Mouse (Mus musculus) adrenal gland, adult 8-10 months (tissue): Measurements from ENCODE around the gene Itih2. TPM values are rescaled to one million over a fixed set of nuclear protein-coding genes. Genes with fewer than 3 reads are reported as not detected.

ENCODE experiments used
- DNase-seq: peaks from one replicate; pipeline ENCODE4 v3.0.0; 2022
- total RNA-seq, 4 experiments: library from RNA; stranded (reverse); gene quantifications; 2 replicates each; pipeline ENCODE4 v1.2.4; 2022

The Itih2 gene
- total RNA-seq = 10 to 100 TPM in 2 of 4 experiments, 1 to 10 TPM in 2; 9.3 to 11.1 (median 10.1) TPM

GRCm38 (mm10) chr2:10131296-10131695 lies at the start of gene Itih2:
Gene Itih2, minus strand, starts transcription at chr2:10131396.
- DNase-seq = no peak

DNA sequence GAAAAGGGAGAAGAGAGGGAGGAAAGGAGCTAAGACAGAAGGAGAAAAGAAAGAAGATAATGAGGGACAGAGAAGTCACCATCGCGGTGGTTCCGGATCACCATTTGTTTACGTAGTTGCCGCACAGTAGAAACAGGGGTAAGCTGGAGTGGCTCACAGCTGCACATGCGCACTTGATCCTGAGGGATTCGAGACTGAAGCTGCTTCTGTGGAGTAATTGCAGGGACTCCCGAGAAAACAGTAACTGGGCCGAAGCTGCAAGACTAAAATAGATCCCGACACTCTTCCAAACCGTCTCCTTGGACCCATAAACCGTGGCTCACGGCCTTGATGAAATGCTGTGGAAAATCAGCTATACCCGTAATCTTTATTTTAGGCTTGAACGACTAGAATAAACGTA lies 38.8 kb upstream of the Itih2 start:
- DNase-seq = no peak

- no peak for DNase-seq
Measured at GRCm38 (mm10) chr2:10168016-10168415, 36.8 kb upstream of the Itih2 start.

DNA sequence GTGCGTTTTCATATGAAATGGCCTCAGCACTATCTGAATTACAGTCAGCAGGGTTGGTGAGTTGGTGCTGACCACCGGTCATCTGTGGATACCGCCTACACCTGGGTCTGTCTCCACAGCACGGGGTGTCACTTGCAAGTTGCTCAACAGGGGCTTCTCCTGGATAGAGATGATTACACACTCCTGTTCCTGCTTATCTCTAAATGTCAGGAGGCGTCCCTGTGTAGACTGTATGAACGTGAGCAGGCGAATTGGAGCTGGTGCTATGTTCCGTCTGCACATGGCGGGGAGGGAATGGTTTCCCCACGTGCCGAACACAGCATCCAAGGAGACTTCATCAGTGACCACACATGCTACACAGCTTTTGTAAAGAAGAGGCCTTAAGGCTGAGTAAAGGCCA lies 36.1 kb upstream of the Itih2 start:
- DNase-seq = no peak

DNA sequence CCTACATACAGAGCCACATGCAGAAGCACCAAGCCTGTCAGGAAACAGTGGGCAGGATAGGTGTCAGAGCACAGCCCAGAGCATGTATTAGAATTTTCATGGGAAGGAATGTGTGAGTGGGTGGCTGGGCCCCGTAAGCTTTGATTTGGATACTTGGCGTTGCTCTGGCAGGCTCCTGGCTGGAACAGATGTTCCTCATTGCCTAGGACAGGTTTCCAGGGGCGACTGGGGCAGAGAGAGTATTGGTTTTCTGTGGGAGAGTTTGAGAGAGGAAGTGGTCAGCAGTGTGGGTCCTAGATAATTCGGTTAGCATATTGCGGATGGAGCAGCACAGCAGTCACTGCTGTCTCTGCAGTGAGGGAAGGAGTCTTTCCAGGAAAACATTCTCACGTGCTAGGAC lies 35.4 kb upstream of the Itih2 start:
- DNase-seq = no peak

GRCm38 (mm10) chr2:10162011-10162410 lies 30.8 kb upstream of the Itih2 start:
- DNase-seq = no peak

GRCm38 (mm10) chr2:10157184-10157583 lies 26.0 kb upstream of the Itih2 start:
- DNase-seq = no peak

DNA sequence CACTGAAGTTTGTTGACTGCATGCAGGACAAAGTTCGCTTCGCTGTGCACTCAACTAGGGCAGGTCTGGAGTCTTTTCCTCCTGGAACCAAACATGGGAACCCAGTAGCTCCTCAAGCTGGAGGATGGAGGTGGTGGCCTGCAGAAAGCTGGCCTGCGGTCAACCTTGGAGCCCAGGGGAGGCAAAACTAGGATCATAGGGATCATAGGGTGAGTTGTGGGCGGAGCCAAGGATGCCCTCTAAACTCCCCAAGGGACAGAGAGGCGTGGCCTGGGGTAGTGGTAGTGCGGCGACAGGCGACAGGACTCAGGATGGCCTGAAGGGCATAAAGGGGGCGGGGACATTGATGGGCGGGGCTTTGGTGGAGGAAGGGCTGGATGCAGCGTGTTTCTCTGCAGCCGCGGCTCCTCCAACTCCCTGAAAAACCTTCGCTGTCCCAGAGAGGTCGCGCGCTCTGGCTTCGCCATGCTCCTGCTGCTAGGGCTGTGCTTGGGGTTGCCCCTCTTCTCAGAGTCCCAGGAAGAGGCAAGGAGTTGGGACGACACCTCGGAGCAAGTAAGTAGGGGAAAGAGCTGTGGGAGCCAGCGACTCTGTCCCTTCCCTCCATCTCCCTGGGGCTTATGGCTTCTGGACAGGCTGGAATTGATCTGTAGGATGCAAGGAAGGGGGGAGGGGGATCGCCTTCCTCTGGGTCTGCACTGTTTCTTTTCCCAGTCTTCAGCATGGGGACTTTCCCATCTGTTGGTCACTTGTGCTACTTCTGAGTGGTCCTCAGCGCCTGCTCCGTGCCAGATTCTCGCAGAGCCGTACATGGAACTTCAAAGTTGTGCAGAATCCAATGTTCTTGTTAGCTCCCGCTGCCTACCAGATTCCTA lies 22.2 kb upstream of the Itih2 start, which contains the start of gene Itih5:
Gene Itih5 (plus strand): TSS at position 371 of the 875 bp plus-strand sequence.
- DNase-seq = peak; percentile 46

DNA sequence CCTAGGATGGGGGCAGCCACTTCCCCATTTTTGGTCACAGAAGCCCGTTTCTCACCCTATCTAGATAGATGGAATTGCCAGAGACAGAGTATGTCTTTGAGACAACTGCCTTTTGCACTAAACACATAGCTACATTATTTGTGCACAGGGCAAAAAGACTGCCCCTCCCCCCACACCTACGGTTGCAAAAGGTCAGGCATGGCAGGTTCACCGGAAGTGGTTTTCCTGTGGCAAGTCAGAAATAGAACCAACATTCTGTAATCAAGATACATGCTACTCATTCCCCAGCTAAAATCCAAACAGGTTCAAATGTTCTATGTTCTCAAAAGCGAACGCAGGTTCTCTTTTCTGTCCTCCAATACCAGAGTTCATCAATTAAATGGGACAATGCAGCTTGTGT lies 21.4 kb upstream of the Itih2 start:
- no peak for DNase-seq

GRCm38 (mm10) chr2:10147176-10147575 lies 16.0 kb upstream of the Itih2 start:
- DNase-seq = no peak

DNA sequence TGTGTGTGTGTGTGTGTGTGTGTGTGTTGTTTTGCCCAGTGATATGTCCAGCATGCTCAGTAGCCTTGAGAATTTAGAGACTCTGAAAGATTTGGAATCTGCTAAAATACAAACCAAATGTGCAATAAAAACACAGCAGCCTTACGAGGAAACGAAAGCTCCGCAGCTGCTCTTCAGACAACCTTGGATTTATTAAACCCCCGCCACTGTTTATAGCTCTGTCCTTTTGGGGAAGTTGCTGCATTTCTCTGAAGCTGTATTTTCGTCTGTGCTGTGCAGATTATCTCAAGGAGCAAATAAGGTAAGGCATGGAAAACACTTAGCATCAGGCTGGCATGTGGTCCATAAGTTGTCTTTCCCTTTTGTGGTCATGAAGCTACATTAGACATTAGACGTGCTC lies 14.3 kb upstream of the Itih2 start:
- no peak for DNase-seq

DNA sequence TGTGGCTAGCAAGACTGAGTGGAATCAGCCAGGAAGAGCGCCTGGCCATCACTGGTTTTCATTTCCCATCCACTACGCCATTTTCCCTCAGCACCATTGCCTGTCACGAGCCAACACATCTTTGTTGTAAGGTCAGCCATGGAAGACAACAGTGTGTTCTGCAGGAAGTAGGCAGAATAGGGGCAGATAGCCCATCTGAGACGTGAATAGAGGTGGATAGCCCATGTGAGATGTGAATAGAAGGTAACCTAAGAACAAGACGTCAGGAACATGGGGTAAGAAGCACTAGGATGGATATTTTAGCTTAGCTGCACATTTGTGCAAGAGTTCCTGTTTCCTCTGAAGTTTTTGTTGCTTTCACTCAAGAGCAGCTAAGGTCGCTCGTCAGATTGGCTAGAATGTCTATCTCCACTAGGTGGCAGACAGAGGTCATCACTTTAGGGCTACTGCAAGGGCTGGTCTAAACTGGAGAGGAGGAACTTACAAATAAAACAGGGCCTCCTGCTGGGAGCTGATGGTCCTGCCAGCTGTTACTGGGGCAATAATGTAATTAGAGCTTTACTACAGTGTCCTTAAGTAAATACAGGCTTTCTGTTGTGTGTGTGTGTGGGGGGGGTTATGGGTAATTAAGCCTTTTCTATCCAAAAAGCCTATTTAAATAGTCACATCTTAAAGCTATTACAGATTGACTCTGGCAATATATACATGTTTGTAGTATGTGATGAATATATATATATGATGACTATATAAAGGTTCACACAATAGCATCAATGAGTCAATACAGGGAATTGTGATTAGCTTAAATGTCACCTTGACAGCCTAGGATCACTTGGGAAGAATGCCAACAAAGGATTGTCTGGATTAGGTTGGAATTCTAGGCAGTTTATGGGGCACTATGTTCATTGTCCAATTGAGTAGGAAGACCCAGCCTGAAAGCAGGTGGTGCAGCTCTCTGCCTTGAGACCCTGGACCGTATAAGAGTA lies 11.6 kb upstream of the Itih2 start:
- DNase-seq = peak; percentile 66

DNA sequence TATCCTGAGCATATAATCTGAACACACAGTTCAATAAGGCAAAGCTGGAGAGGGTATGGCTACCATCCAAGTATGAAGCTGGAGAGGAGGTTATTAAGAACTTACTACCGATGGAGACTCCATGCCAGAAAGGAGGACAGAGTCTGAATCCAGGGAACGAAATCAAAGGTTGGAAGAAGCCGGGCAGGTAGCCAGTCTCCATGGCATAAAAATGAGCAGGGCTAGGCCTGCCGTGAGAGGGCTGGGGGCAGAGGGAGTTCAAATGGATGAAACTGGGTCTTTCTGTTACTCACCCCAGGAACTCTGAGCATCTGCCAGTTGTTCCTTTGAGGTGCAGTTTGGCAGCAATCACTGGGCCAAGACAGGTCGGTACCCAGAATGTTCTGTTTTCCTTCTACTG lies 9.3 kb upstream of the Itih2 start:
- DNase-seq = no peak

DNA sequence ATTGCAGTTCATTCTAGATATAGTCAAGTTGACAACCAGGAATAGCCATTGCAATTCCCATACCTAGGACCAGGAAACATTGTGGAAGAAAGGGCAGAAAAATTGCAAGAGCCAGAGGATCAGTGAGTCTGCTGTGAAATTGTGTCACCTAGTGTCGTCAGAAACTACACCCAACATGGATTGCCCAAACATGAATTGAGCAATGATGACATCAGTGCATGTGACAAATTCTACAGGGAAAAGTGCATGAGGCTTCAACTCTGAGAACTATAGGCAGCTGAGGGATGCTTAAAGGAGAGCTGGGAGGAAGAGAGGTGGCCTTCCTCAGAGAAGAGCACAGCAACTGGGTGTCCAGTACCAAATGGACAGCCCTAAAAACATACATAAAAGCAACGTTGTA lies 6.1 kb upstream of the Itih2 start:
- DNase-seq = no peak

DNA sequence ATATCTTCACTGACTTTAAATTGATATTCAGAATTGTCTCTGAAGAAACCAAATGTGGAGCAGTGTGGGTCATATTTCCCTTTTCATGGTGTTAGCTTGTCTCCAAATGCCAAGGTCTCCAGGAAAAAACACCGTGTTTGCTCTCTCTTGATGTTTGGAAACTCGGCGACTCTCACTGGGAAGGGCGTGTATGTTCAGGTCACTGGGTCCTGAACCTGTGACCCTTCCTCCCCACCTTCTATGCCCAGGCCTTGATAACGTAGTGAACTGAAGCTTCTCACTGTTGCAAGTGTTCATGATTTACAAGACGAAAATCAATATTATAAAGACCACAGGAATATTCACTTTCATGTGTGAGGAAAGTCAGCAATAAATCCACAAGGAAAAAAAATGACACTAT lies 2.7 kb upstream of the Itih2 start:
- no peak for DNase-seq

- DNase-seq = no peak
Measured at GRCm38 (mm10) chr2:10132128-10132527, 932 bp upstream of the Itih2 start.

DNA sequence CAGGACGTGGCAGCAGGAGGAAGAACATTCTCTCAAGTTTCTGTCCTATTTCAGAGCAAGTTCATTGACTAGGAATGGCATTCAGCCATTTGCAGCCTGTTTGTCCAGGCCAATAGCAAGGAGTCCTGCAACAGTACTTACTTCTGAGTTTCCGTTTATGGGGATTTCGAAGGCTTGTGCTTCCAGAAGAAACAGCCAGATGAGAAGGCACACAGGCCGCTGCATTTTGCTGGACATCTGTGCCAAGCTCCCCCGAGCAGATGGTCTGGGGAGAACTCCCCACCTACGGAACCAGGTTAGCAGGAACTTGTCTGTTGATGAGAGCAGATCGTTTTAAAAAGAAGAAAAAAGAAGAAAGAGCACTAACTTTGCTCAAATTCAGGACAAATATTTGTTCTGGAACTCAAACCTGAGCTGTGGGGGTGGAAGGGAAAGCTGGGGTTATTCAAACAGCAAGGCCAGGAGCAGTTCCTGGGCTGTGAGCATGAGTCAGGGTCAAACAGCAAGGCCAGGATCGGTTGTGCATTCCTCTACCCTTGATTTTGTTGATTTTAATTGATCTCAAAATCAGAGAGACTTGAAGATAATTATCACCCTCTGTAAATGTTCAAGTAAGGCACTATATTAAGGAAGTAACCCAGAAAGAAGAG lies 730 bp downstream of the Itih2 start:
- DNase-seq = no peak

GRCm38 (mm10) chr2:10128571-10128970 lies 2.6 kb downstream of the Itih2 start:
- no peak for DNase-seq

GRCm38 (mm10) chr2:10127471-10127870 lies 3.7 kb downstream of the Itih2 start:
- no peak for DNase-seq

- DNase-seq = no peak
Measured at GRCm38 (mm10) chr2:10126122-10126521, 5.1 kb downstream of the Itih2 start.

- no peak for DNase-seq
Measured at GRCm38 (mm10) chr2:10121826-10122225, 9.4 kb downstream of the Itih2 start.

- no peak for DNase-seq
Measured at GRCm38 (mm10) chr2:10119276-10119675, 11.9 kb downstream of the Itih2 start.

DNA sequence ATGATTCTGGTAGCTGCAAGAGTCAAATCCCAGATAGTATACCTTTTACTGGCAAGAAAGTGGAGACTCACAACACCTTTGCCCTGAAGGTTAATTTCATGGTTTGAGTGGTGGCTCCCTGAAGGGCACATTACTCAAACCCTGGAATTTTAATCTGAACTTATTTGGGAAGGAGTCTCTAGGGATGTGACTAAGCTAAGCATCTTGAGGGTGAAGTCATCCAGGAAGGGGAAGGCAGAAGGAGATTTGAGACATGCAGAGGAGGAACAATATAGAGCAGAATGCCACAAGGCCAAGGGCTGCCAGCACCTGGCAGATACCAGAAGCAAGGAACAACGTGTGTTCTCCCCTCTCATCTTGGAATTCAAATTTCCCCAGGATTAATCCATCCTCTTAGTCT lies 12.4 kb downstream of the Itih2 start:
- no peak for DNase-seq
